Mouse (Mus musculus) kidney, postnatal 0 days (tissue): ENCODE measurements around the gene Mrpl44. TPM values are rescaled to one million over a fixed set of nuclear protein-coding genes. Genes with fewer than 3 reads are reported as not detected.

ENCODE experiments used
- ATAC-seq: fragments of 200-750 bp; cut with Nextera tagmentation; replicated peaks from 2 replicates; pipeline ENCODE4 v1.8.0; 2017; ENCODE audit warnings: low read depth, moderate number of reproducible peaks, moderate TSS enrichment, moderate library complexity; ENCODE audit not compliant: low FRiP score
- DNase-seq: peaks from one replicate; pipeline ENCODE4 v3.0.0-alpha.2; 2016; ENCODE audit warnings: low spot score
- H3K27ac ChIP-seq: fragments of 300-500 bp; sonication (generic); 2 replicates; pipeline ENCODE4 v1.5.1; 2014; ENCODE audit warnings: mild to moderate bottlenecking
- H3K27me3 ChIP-seq: fragments of 300-500 bp; sonication (generic); 2 replicates; pipeline ENCODE4 v1.6.1; 2014; ENCODE audit warnings: low read length, mixed read lengths; ENCODE audit not compliant: insufficient read depth
- H3K36me3 ChIP-seq: fragments of 300-500 bp; sonication (generic); 2 replicates; pipeline ENCODE4 v1.6.1; 2014; ENCODE audit warnings: low read length, mixed read lengths; ENCODE audit not compliant: insufficient read depth
- H3K4me1 ChIP-seq: fragments of 300-500 bp; sonication (generic); replicated peaks from 2 replicates; pipeline ENCODE4 v1.6.1; 2014; ENCODE audit warnings: antibody characterized with exemption, low read length, mixed read lengths; ENCODE audit not compliant: insufficient read depth
- H3K4me2 ChIP-seq: fragments of 300-500 bp; sonication (generic); 2 replicates; pipeline ENCODE4 v1.6.1; 2014; ENCODE audit warnings: mild to moderate bottlenecking, low read length, moderate library complexity, mixed read lengths
- H3K4me3 ChIP-seq: fragments of 300-500 bp; sonication (generic); replicated peaks from 2 replicates; pipeline ENCODE4 v1.5.1; 2014; ENCODE audit warnings: low read depth, low read length
- H3K9ac ChIP-seq: fragments of 300-500 bp; sonication (generic); 2 replicates; pipeline ENCODE4 v1.6.1; 2014; ENCODE audit warnings: low read depth, low read length
- H3K9me3 ChIP-seq: fragments of 300-500 bp; sonication (generic); replicated peaks from 2 replicates; pipeline ENCODE4 v1.6.1; 2016; ENCODE audit warnings: low read length, inconsistent platforms, mixed read lengths
- CTCF ChIP-seq: IDR thresholded peaks from 2 replicates; pipeline ENCODE4 v1.5.1; 2016; ENCODE audit warnings: antibody characterized with exemption, low read depth, mild to moderate bottlenecking, moderate library complexity
- WGBS: fragments of 180-500 bp; shearing (Covaris S2); extraction: QIAGEN DNeasy Blood & Tissue Kit; methylation state at CpG from one replicate; pipeline ENCODE4 v1.1.7; 2014; 5-methylcytosine and 5-hydroxymethylcytosine counted together
- polyA plus RNA-seq: library from polyadenylated mRNA; unstranded; fragments of >200 nt; fragmentation: Nextera tagmentation; extraction: Ambion mirVana; gene quantifications from 2 replicates; pipeline ENCODE4 v1.2.1, GENCODE M21; 2015

Gene Mrpl44
- polyA plus RNA-seq, 1 experiment from 2014 or later, result 63.7 TPM

- TF ChIP-seq CTCF, result no peak
- Histone ChIP-seq H3K9me3 (no peaks in the 10 kb centered on the region), H3K4me1 (peaks cover 4% of the 10 kb centered on the region; the same call in 1 of the 2 replicates), H3K9ac (no peak overlapping the region), H3K4me2 (peak overlapping the region; percentile 44), H3K27me3 (no peaks in the 10 kb centered on the region), H3K4me3 (0 out of 2 replicates have a peak overlapping the region, but pooled peaks have one; percentile 12), H3K27ac (peak overlapping the region; percentile 79), H3K36me3 (no peaks in the 10 kb centered on the region)
- WGBS, result 38% methylated on average over 14 of the region's 14 CpGs
- DNase-seq (peak; percentile 53), ATAC-seq (no peak)
These were observed 48.3 kb downstream of the Mrpl44 start for GRCm38 (mm10) chr1:79823951-79824633.

Other genes with a start within 250 kb of the Mrpl44 start
- gene Ap1s3, start 104.0 kb upstream of the Mrpl44 start, polyA plus RNA-seq, result 0.97 and 1.5 TPM in 2 replicates
- 48.4 and 49.2 TPM in 2 replicates for gene Wdfy1, start 125 bp downstream of the Mrpl44 start, polyA plus RNA-seq
- 203 and 222 TPM in 2 replicates for gene Serpine2, start 85.2 kb downstream of the Mrpl44 start, polyA plus RNA-seq